Comparison of ENCODE assay signal across 9 mouse cellular contexts in the genomic region with DNA sequence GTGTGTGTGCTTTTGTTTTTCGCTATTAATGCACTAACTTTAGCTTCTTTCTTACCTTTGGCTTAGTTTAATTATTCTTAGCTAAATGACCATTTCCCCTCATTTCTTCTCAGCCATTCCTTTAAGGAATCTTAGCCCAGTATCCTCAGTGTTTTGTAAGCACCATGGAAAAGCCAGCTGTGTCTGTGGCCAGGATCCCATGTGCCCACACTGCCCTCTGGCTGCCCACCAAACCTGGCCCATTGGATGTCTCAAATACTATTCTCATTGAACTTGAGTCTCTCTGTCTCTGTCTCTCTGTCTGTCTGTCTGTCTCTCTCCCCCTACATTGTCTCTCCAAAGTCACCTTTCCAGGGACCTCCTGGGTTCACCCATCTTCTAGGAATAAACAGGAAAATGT.
DNase-seq lines count a peak whose midpoint lies in the region; ATAC-seq lines count a peak whose summit lies in the region.
"Had no signal": no experiment of that assay in that cellular context is flagged by ENCODE, and none has a peak within 500 bp of the region (broad histone marks: within the 10 kb centered on the region; RNA-seq: fewer than 3 reads in every experiment).

No protein-coding gene starts in this region.

- no peak overlapping the region for H3K4me3 ChIP-seq in forebrain, embryonic 14.5 days (ENCODE audit: low read depth, low read length)
- no peak overlapping the region for H3K4me3 ChIP-seq in forebrain, embryonic 13.5 days
- H3K4me3 ChIP-seq: neural tube, embryonic 13.5 days had no signal

- peak; percentile 16 for DNase-seq in forebrain, embryonic 14.5 days (ENCODE audit: low spot score)
- peak; percentile 37 for DNase-seq in ovary, adult 18-20 months (ENCODE audit: low spot score)
- DNase-seq in ovary, postnatal 14 days (ENCODE audit: low spot score): no peak
- peak; percentile 22 for DNase-seq in gastrocnemius, postnatal 10 days
- DNase-seq in lung, postnatal 25 days (ENCODE audit: low spot score): peak; percentile 34
- DNase-seq in layer of hippocampus, adult 9-10 months (ENCODE audit: low spot score): no peak
- DNase-seq in layer of hippocampus, adult 11-12 months (ENCODE audit: low spot score): no peak

- 93% methylated on average over 1 of the region's 1 CpGs for WGBS in forebrain, embryonic 14.5 days
- WGBS in forebrain, embryonic 13.5 days: 100% methylated on average over 1 of the region's 1 CpGs

- no peaks in the 10 kb centered on the region for H3K9me3 ChIP-seq in forebrain, embryonic 14.5 days (replicated peaks; ENCODE audit: control insufficient read depth, low read length)
- no peaks in the 10 kb centered on the region for H3K9me3 ChIP-seq in forebrain, embryonic 13.5 days (replicated peaks)
- H3K9me3 ChIP-seq: neural tube, embryonic 13.5 days had no signal

- no peaks in the 10 kb centered on the region for H3K36me3 ChIP-seq in forebrain, embryonic 14.5 days (ENCODE audit: control insufficient read depth, insufficient read depth, low read length)
- no peaks in the 10 kb centered on the region for H3K36me3 ChIP-seq in forebrain, embryonic 13.5 days (ENCODE audit: poor library complexity, severe bottlenecking)
- H3K36me3 ChIP-seq: neural tube, embryonic 13.5 days had no signal

- no peaks in the 10 kb centered on the region for H3K27me3 ChIP-seq in forebrain, embryonic 14.5 days (replicated peaks; ENCODE audit: control insufficient read depth, insufficient read depth, low read length)
- no peaks in the 10 kb centered on the region for H3K27me3 ChIP-seq in forebrain, embryonic 13.5 days
- H3K27me3 ChIP-seq: neural tube, embryonic 13.5 days had no signal

- ATAC-seq in forebrain, embryonic 14.5 days: no peak
- ATAC-seq in forebrain, embryonic 13.5 days: no peak

- no peak overlapping the region for H3K9ac ChIP-seq in forebrain, embryonic 14.5 days (ENCODE audit: low read length)
- no peak overlapping the region for H3K9ac ChIP-seq in forebrain, embryonic 13.5 days
- H3K9ac ChIP-seq: neural tube, embryonic 13.5 days had no signal

- H3K4me2 ChIP-seq in forebrain, embryonic 14.5 days (ENCODE audit: low read length): no peak overlapping the region
- no peak overlapping the region for H3K4me2 ChIP-seq in forebrain, embryonic 13.5 days
- H3K4me2 ChIP-seq: neural tube, embryonic 13.5 days had no signal

- no peak overlapping the region for H3K27ac ChIP-seq in forebrain, embryonic 14.5 days (ENCODE audit: low read depth, low read length)
- no peak overlapping the region for H3K27ac ChIP-seq in forebrain, embryonic 13.5 days
- H3K27ac ChIP-seq: neural tube, embryonic 13.5 days had no signal

- no peaks in the 10 kb centered on the region for H3K4me1 ChIP-seq in forebrain, embryonic 14.5 days (ENCODE audit: control insufficient read depth, insufficient read depth, low read length)
- H3K4me1 ChIP-seq in forebrain, embryonic 13.5 days: no peaks in the 10 kb centered on the region

Comparison
In these comparisons a context has a peak if more than half of its experiments do, and no peak if none do; other contexts are left out.
1. DNase-seq: peak in forebrain, embryonic 14.5 days (single experiment), ovary, adult 18-20 months (single experiment), gastrocnemius, postnatal 10 days (single experiment) and lung, postnatal 25 days (single experiment); none in ovary, postnatal 14 days (single experiment), layer of hippocampus, adult 9-10 months (single experiment) and layer of hippocampus, adult 11-12 months (single experiment).